Mouse (Mus musculus): ENCODE data around the gene Galnt10.

GRCm38 (mm10) chr11:57770776-57771175 lies 125.5 kb downstream of the Galnt10 start:
- TF ChIP-seq CTCF (IDR thresholded peaks at IDR 0.05) (no peak), EP300 (IDR thresholded peaks at IDR 0.05; ENCODE audit: insufficient read depth, low read depth, low read length) (no peak)

Data from heart, adult 2 months (tissue).